Mouse (Mus musculus): Measurements from ENCODE around the gene Icmt. TPM values are rescaled to one million over a fixed set of nuclear protein-coding genes. Genes with fewer than 3 reads are reported as not detected.
A peak's percentile ranks its signal among the peaks of the same experiment; 100 is the strongest.

Icmt gene
- total and polyA plus RNA-seq, 2 experiments from 2014 or later: 16.4 to 42.6 TPM

GRCm38 (mm10) chr4:152351422-152352305, 54.6 kb downstream of the Icmt start:
- Histone ChIP-seq H3K9me3 (ENCODE audit: low read length) (no peaks in the 10 kb centered on the region), H3K9ac (replicated peaks; ENCODE audit: low read length) (no peak overlapping the region)

GRCm38 (mm10) chr4:152353886-152354637, 57.0 kb downstream of the Icmt start:
- ATAC-seq: no peak
- no peak for DNase-seq (ENCODE audit: low spot score)
- H3K27ac ChIP-seq: no peak overlapping the region
- no peaks in the 10 kb centered on the region for H3K27me3 ChIP-seq (ENCODE audit: insufficient read depth, low read length)
- H3K4me2 ChIP-seq (ENCODE audit: low read depth, low read length): no peak overlapping the region
- H3K4me1 ChIP-seq (ENCODE audit: insufficient read depth, low read length): peaks cover 6% of the 10 kb centered on the region
- no peak for TF ChIP-seq CTCF (IDR thresholded peaks at IDR 0.05; ENCODE audit: low read depth)
- H3K9ac ChIP-seq (replicated peaks; ENCODE audit: low read length): no peak overlapping the region
- no peak overlapping the region for H3K4me3 ChIP-seq (ENCODE audit: low read length)
- no peaks in the 10 kb centered on the region for H3K9me3 ChIP-seq (ENCODE audit: low read length)
- peaks cover 3% of the 10 kb centered on the region; the same call in 1 of the 2 replicates for H3K36me3 ChIP-seq (ENCODE audit: insufficient read depth, low read length)
- WGBS: 75% methylated on average over 14 of the region's 14 CpGs

More at GRCm38 (mm10) chr4:152351422-152352305, 54.6 kb downstream of the Icmt start:
- ATAC-seq (peak; percentile 44), DNase-seq (ENCODE audit: low spot score) (peak; percentile 66)
- H3K4me2 ChIP-seq (ENCODE audit: low read depth, low read length): no peak overlapping the region
- peak; percentile 49 for TF ChIP-seq CTCF (IDR thresholded peaks at IDR 0.05; ENCODE audit: low read depth)
- peaks cover 6% of the 10 kb centered on the region for H3K4me1 ChIP-seq (ENCODE audit: insufficient read depth, low read length)
- no peaks in the 10 kb centered on the region for H3K27me3 ChIP-seq (ENCODE audit: insufficient read depth, low read length)
- 7% methylated on average over 14 of the region's 14 CpGs for WGBS
- 0 out of 2 replicates have a peak overlapping the region, but pooled peaks have one; percentile 7 for H3K27ac ChIP-seq
- peaks cover 3% of the 10 kb centered on the region; the same call in 1 of the 2 replicates for H3K36me3 ChIP-seq (ENCODE audit: insufficient read depth, low read length)
- no peak overlapping the region for H3K4me3 ChIP-seq (ENCODE audit: low read length)

GRCm38 (mm10) chr4:152355672-152356071, 58.6 kb downstream of the Icmt start:
- ATAC-seq (no peak), DNase-seq (ENCODE audit: low spot score) (no peak)
- H3K4me2 ChIP-seq (ENCODE audit: low read depth, low read length): no peak overlapping the region
- H3K4me1 ChIP-seq (ENCODE audit: insufficient read depth, low read length): peaks cover under 1% of the 10 kb centered on the region
- H3K36me3 ChIP-seq (ENCODE audit: insufficient read depth, low read length): peaks cover 3% of the 10 kb centered on the region; the same call in 1 of the 2 replicates
- H3K27me3 ChIP-seq (ENCODE audit: insufficient read depth, low read length): no peaks in the 10 kb centered on the region
- no peak overlapping the region for H3K27ac ChIP-seq
- no peak for TF ChIP-seq CTCF (IDR thresholded peaks at IDR 0.05; ENCODE audit: low read depth)
- 83% methylated on average over 7 of the region's 7 CpGs for WGBS
- no peak overlapping the region for H3K9ac ChIP-seq (replicated peaks; ENCODE audit: low read length)
- H3K9me3 ChIP-seq (ENCODE audit: low read length): no peaks in the 10 kb centered on the region
- no peak overlapping the region for H3K4me3 ChIP-seq (ENCODE audit: low read length)

Other genes with a start within 250 kb of the Icmt start
- 20.7 and 21.0 TPM in 2 replicates for gene Plekhg5, start 224.7 kb upstream of the Icmt start, total RNA-seq (2014; rRNA removed)
- gene Plekhg5, start 224.7 kb upstream of the Icmt start, polyA plus RNA-seq (2015; fragmentation: Nextera tagmentation; extraction: Ambion mirVana): 13.1 and 13.3 TPM in 2 replicates
- gene Tnfrsf25, start 181.3 kb upstream of the Icmt start, total RNA-seq (2014; rRNA removed): 0.22 and 1.6 TPM in 2 replicates
- gene Tnfrsf25, start 181.3 kb upstream of the Icmt start, polyA plus RNA-seq (2015; fragmentation: Nextera tagmentation; extraction: Ambion mirVana): 0.48 and 0.62 TPM in 2 replicates
- 0.47 and 1.4 TPM in 2 replicates for gene Espn, start 144.9 kb upstream of the Icmt start, total RNA-seq (2014; rRNA removed)
- 0.71 and 0.79 TPM in 2 replicates for gene Espn, start 144.9 kb upstream of the Icmt start, polyA plus RNA-seq (2015; fragmentation: Nextera tagmentation; extraction: Ambion mirVana)
- gene Hes2, start 138.4 kb upstream of the Icmt start, total RNA-seq (2014; rRNA removed): not detected in 2 replicates
- gene Hes2, start 138.4 kb upstream of the Icmt start, polyA plus RNA-seq (2015; fragmentation: Nextera tagmentation; extraction: Ambion mirVana): not detected in 2 replicates
- gene Acot7, start 119.1 kb upstream of the Icmt start, total RNA-seq (2014; rRNA removed): 249 and 259 TPM in 2 replicates
- gene Acot7, start 119.1 kb upstream of the Icmt start, polyA plus RNA-seq (2015; fragmentation: Nextera tagmentation; extraction: Ambion mirVana): 455 and 488 TPM in 2 replicates
- gene Gpr153, start 23.0 kb upstream of the Icmt start, total RNA-seq (2014; rRNA removed): 167 and 170 TPM in 2 replicates
- gene Gpr153, start 23.0 kb upstream of the Icmt start, polyA plus RNA-seq (2015; fragmentation: Nextera tagmentation; extraction: Ambion mirVana): 17.1 and 19.0 TPM in 2 replicates
- gene Hes3, start 5.6 kb upstream of the Icmt start, total RNA-seq (2014; rRNA removed): 0.26 and 0.40 TPM in 2 replicates
- 0.15 and 0.19 TPM in 2 replicates for gene Hes3, start 5.6 kb upstream of the Icmt start, polyA plus RNA-seq (2015; fragmentation: Nextera tagmentation; extraction: Ambion mirVana)
- gene Rnf207, start 21.8 kb downstream of the Icmt start, total RNA-seq (2014; rRNA removed): 5.7 and 7.7 TPM in 2 replicates
- 6.6 and 6.9 TPM in 2 replicates for gene Rnf207, start 21.8 kb downstream of the Icmt start, polyA plus RNA-seq (2015; fragmentation: Nextera tagmentation; extraction: Ambion mirVana)
- gene Rpl22, start 28.5 kb downstream of the Icmt start, total RNA-seq (2014; rRNA removed): 164 and 185 TPM in 2 replicates
- 156 and 176 TPM in 2 replicates for gene Rpl22, start 28.5 kb downstream of the Icmt start, polyA plus RNA-seq (2015; fragmentation: Nextera tagmentation; extraction: Ambion mirVana)
- gene Chd5, start 41.4 kb downstream of the Icmt start, total RNA-seq (2014; rRNA removed): 60.1 and 61.2 TPM in 2 replicates
- gene Chd5, start 41.4 kb downstream of the Icmt start, polyA plus RNA-seq (2015; fragmentation: Nextera tagmentation; extraction: Ambion mirVana): 65.6 and 69.7 TPM in 2 replicates
- gene Nphp4, start 179.5 kb downstream of the Icmt start, total RNA-seq (2014; rRNA removed): 8.7 and 10.4 TPM in 2 replicates
- gene Nphp4, start 179.5 kb downstream of the Icmt start, polyA plus RNA-seq (2015; fragmentation: Nextera tagmentation; extraction: Ambion mirVana): 3.9 and 4.0 TPM in 2 replicates
- 54.0 and 55.6 TPM in 2 replicates for gene Kcnab2, start 180.6 kb downstream of the Icmt start, total RNA-seq (2014; rRNA removed)
- 30.8 and 33.2 TPM in 2 replicates for gene Kcnab2, start 180.6 kb downstream of the Icmt start, polyA plus RNA-seq (2015; fragmentation: Nextera tagmentation; extraction: Ambion mirVana)